Mouse (Mus musculus) liver, adult 2 months (tissue): Measurements from ENCODE around the gene Mttp.

Experiments used
- CTCF ChIP-seq: fragments of 200-500 bp; IDR thresholded peaks from 2 replicates; pipeline ENCODE4 v1.5.1; 2011; ENCODE audit warnings: low read depth, low read length, control low read depth
- POLR2A ChIP-seq: fragments of 200-500 bp; IDR thresholded peaks from 2 replicates; pipeline ENCODE4 v1.6.1; 2011; ENCODE audit warnings: low read length, control low read depth; ENCODE audit not compliant: insufficient read depth; ENCODE audit errors: extremely low read depth

- TF ChIP-seq POLR2A (no peak), CTCF (no peak)
Observed at GRCm38 (mm10) chr3:138134528-138134927, 10.2 kb downstream of the Mttp start.
